Mouse (Mus musculus) activated CD4-positive, CD25-positive, alpha-beta regulatory T cell (primary cell): Measurements from ENCODE around the gene Ccdc163. TPM values are rescaled to one million over a fixed set of nuclear protein-coding genes. Genes with fewer than 3 reads are reported as not detected.

Experiments
- polyA plus RNA-seq, 2 experiments: library from polyadenylated mRNA; unstranded; fragments of 100-300 nt; shearing (Covaris generic); gene quantifications; one replicate each; pipeline ENCODE4 v1.2.1; 2017

The Ccdc163 gene
- 1 to 10 TPM; 7.5 to 7.7 TPM for polyA plus RNA-seq

DNA sequence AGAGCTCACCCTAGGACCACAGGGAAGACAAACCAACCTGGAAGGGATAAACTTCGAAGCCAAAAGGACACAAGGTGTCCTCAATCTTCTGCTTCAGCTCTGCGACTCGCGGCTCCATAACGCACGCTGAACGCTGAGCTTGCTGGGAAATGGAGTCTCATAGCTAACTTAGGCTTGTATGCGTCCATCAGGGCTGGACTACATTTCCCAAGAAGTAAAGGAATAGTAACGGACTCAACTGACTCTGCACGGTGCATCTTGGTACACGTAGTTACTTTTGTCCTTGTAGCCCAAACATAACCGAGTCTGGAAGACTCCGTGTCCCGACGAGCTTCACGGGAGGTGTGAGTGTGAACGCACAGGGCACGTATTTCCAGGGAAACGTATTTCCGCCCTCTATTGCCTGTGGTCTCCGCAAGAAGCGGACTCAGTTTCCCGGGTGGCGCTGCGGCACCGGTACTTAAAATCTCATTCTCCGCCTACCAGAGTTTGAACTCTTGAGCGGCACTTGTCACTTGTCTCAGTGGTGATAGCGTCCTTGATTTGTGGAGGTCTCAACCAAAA, at the start of gene Ccdc163, which contains the start of gene Mmachc:
Gene Ccdc163 (plus strand): TSS at position 309 of the 564 bp plus-strand sequence.
Gene Mmachc (minus strand): TSS at position 206 of the 564 bp plus-strand sequence.

GRCm38 (mm10) chr4:116685402-116686061, 22.8 kb upstream of the Ccdc163 start, which contains the start of gene Prdx1:
Prdx1 (plus strand) TSS chr4:116685544.

DNA sequence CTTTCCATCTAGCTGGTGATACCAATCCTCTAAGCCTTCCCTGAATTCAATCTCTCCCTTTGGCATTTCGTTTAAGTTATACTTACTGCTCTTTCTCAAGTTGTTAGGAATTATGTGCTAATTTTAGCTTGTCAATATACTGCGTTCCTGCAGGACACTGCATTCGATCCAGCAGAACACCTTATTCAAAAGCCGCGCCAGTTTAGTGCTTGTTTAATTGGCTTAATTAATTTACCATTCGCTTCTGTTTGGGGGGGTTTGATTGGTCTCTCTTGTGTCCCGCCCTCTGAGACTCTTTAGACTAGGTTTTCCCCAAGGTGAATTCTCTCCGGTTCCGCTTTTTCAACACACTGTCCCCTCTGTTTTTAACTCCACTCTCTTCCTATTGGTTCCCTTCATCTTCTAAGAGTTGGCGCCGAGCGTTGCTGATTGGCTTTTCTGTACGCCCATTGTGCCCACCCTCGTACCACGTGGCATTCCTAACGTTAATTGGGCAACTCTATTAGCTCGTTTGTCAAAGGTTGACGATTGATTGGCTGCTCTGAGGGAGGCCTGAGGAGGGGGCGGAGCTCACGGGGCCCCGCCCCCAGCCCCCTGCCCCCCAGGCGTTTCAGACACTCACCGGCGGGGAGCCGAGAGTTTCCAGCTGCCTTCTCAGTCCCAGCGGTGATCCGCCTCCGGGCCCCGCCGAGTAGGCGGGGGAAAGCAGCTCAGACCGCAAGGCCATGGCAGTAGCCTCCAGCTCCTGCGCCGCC, 12.2 kb downstream of the Ccdc163 start, which contains the start of gene Tesk2:
Gene Tesk2 (plus strand): TSS at position 606 of the 755 bp plus-strand sequence.

Other genes with a start within 250 kb of the Ccdc163 start
- gene Mast2, start 244.3 kb upstream of the Ccdc163 start, polyA plus RNA-seq: 10 to 100 TPM; 10.7 to 15.2 TPM
- gene Ipp, start 201.0 kb upstream of the Ccdc163 start, polyA plus RNA-seq: 10 to 100 TPM; 17.3 to 24.5 TPM
- 10 to 100 TPM; 15.2 to 18.7 TPM for gene Tmem69, start 152.6 kb upstream of the Ccdc163 start, polyA plus RNA-seq
- 10 to 100 TPM; 43.6 to 55.0 TPM for gene Gpbp1l1, start 150.9 kb upstream of the Ccdc163 start, polyA plus RNA-seq
- 10 to 100 TPM in 1 of 2 experiments, 1 to 10 TPM in 1; 8.0 to 12.0 TPM for gene Ccdc17, start 111.9 kb upstream of the Ccdc163 start, polyA plus RNA-seq
- gene Nasp, start 80.6 kb upstream of the Ccdc163 start, polyA plus RNA-seq: 10 to 100 TPM; 50.5 to 76.9 TPM
- 100 to 1,000 TPM; 297 to 376 TPM for gene Akr1a1, start 56.8 kb upstream of the Ccdc163 start, polyA plus RNA-seq
- 100 to 1,000 TPM; 622 to 762 TPM for gene Prdx1, start 23.0 kb upstream of the Ccdc163 start, polyA plus RNA-seq
- gene Mmachc, start 103 bp upstream of the Ccdc163 start, polyA plus RNA-seq: 1 to 10 TPM; 4.0 to 8.7 TPM
- gene Tesk2, start 12.4 kb downstream of the Ccdc163 start, polyA plus RNA-seq: 1 to 10 TPM; 4.7 to 6.6 TPM
- gene Toe1, start 99.1 kb downstream of the Ccdc163 start, polyA plus RNA-seq: 10 to 100 TPM; 31.7 to 36.5 TPM
- 10 to 100 TPM; 11.3 to 13.3 TPM for gene Mutyh, start 99.2 kb downstream of the Ccdc163 start, polyA plus RNA-seq
- gene Hpdl, start 113.2 kb downstream of the Ccdc163 start, polyA plus RNA-seq: under 1 TPM; 0.18 to 0.44 TPM
- gene Zswim5, start 168.9 kb downstream of the Ccdc163 start, polyA plus RNA-seq: under 1 TPM; 0.04 to 0.21 TPM